Mouse (Mus musculus) liver, embryonic 16.5 days (tissue): ENCODE data around the gene Map3k15. TPM values are rescaled to one million over a fixed set of nuclear protein-coding genes. Genes with fewer than 3 reads are reported as not detected.

Source experiments
- ATAC-seq: fragments of 200-750 bp; cut with Nextera tagmentation; 2 replicates; pipeline ENCODE4 v1.8.0; 2017; ENCODE audit warnings: low read depth, mild to moderate bottlenecking, moderate number of reproducible peaks, moderate library complexity
- H3K27ac ChIP-seq: fragments of 300-500 bp; sonication (generic); 2 replicates; pipeline ENCODE4 v1.5.1; 2014; ENCODE audit warnings: mild to moderate bottlenecking, low read length
- H3K27me3 ChIP-seq: fragments of 300-500 bp; sonication (generic); 2 replicates; pipeline ENCODE4 v1.6.1; 2014; ENCODE audit warnings: low read depth, low read length, mixed read lengths; ENCODE audit not compliant: control insufficient read depth, insufficient read depth
- H3K36me3 ChIP-seq: fragments of 300-500 bp; sonication (generic); 2 replicates; pipeline ENCODE4 v1.6.1; 2014; ENCODE audit warnings: mild to moderate bottlenecking; ENCODE audit not compliant: control insufficient read depth, insufficient read depth
- H3K4me1 ChIP-seq: fragments of 300-500 bp; sonication (generic); 2 replicates; pipeline ENCODE4 v1.6.1; 2014; ENCODE audit warnings: low read depth, low read length, mixed read lengths; ENCODE audit not compliant: control insufficient read depth
- H3K4me2 ChIP-seq: fragments of 300-500 bp; sonication (generic); 2 replicates; pipeline ENCODE4 v1.6.1; 2014; ENCODE audit warnings: low read depth, low read length, mixed read lengths
- H3K4me3 ChIP-seq: fragments of 300-500 bp; sonication (generic); 2 replicates; pipeline ENCODE4 v1.5.1; 2014; ENCODE audit warnings: low read depth, mild to moderate bottlenecking, low read length
- H3K9ac ChIP-seq: fragments of 300-500 bp; sonication (generic); 2 replicates; pipeline ENCODE4 v1.6.1; 2014; ENCODE audit warnings: low read depth, low read length
- H3K9me3 ChIP-seq: fragments of 300-500 bp; sonication (generic); replicated peaks from 2 replicates; pipeline ENCODE4 v1.6.1; 2016; ENCODE audit warnings: low read length; ENCODE audit not compliant: control insufficient read depth
- whole genome bisulfite sequencing: fragments of 180-500 bp; shearing (Covaris S2); extraction: QIAGEN DNeasy Blood & Tissue Kit; methylation state at CpG from one replicate; pipeline ENCODE4 v1.1.7; 2014; ENCODE audit not compliant: insufficient replicate concordance; 5-methylcytosine and 5-hydroxymethylcytosine counted together
- polyA plus RNA-seq: library from polyadenylated mRNA; unstranded; fragments of >200 nt; fragmentation: Nextera tagmentation; extraction: Ambion mirVana; gene quantifications from 2 replicates; pipeline ENCODE4 v1.2.1, GENCODE M21; 2015

Gene Map3k15
- polyA plus RNA-seq, result 0.09 and 0.13 TPM in 2 replicates

- H3K4me3 ChIP-seq, result peak within 1 kb of the TSS; percentile 44
- 30% methylated on average over 57 of the region's 108 CpGs for WGBS
- no peaks in the 10 kb centered on the region for H3K36me3 ChIP-seq
Observed at GRCm38 (mm10) chrX:159988002-159988960, at the start of gene Map3k15. Gene Map3k15 (plus strand): TSS chrX:159988433.

DNA sequence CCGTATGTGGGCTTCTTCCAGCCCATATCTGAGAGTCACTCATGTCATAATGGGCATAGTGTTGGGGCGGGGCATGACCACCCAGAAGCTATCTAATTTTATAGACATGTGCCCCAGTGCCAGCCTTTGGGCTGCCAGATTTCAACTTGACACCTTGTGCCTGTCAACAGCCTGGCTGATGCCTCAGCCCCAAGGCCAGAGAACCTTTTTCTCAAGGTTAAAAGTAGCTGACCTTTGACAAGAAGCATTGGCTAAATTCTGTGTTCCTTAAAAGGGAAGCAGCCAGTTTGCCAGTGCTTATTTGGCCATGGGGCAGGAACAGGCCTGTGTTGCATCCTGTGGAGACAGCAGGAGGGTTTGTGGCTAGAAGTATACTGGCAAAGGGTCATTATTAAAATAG, 45.7 kb upstream of the Map3k15 start:
- 63% methylated on average over 2 of the region's 2 CpGs for WGBS
- Histone ChIP-seq H3K27ac (no peak overlapping the region), H3K4me2 (no peak overlapping the region), H3K4me3 (no peak overlapping the region), H3K36me3 (no peaks in the 10 kb centered on the region), H3K9me3 (no peaks in the 10 kb centered on the region), H3K27me3 (no peaks in the 10 kb centered on the region), H3K9ac (no peak overlapping the region), H3K4me1 (no peaks in the 10 kb centered on the region)
- no peak for ATAC-seq

More at GRCm38 (mm10) chrX:159988002-159988960, at the start of gene Map3k15:
- Histone ChIP-seq H3K27ac (no peak within 1 kb of the TSS), H3K4me1 (no peaks in the 10 kb centered on the region), H3K9me3 (no peaks in the 10 kb centered on the region), H3K27me3 (peaks cover 10% of the 10 kb centered on the region), H3K4me2 (peak within 1 kb of the TSS; percentile 63), H3K9ac (no peak within 1 kb of the TSS; the same call in 1 of the 2 replicates)
- ATAC-seq, result peak; percentile 78

DNA sequence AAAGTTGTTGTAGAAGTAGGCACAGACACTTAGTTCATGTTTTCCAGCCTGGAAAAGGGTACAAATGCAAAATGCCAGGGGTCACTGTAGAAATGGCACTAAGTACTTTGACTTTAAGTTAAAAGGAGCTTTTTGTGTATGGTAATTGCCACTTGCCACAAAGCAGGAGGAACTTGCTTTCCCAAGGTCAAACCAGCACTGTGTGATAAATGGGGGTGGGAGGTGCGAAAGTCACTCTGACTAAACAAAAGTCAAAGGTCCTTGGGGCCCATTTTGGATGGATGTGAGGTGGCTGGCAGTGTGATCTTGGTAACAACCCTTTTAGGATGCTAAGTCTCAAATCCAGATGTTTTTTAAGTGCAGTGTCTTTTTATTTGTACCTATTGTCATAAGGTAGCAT, 44.6 kb upstream of the Map3k15 start:
- no peak overlapping the region for H3K4me2 ChIP-seq
- ATAC-seq, result no peak
- 72% methylated on average over 1 of the region's 1 CpGs for WGBS
- H3K9me3 ChIP-seq, result no peaks in the 10 kb centered on the region
- H3K27ac ChIP-seq, result no peak overlapping the region
- H3K4me3 ChIP-seq, result no peak overlapping the region
- no peaks in the 10 kb centered on the region for H3K27me3 ChIP-seq
- no peaks in the 10 kb centered on the region for H3K4me1 ChIP-seq
- no peaks in the 10 kb centered on the region for H3K36me3 ChIP-seq
- H3K9ac ChIP-seq, result no peak overlapping the region

DNA sequence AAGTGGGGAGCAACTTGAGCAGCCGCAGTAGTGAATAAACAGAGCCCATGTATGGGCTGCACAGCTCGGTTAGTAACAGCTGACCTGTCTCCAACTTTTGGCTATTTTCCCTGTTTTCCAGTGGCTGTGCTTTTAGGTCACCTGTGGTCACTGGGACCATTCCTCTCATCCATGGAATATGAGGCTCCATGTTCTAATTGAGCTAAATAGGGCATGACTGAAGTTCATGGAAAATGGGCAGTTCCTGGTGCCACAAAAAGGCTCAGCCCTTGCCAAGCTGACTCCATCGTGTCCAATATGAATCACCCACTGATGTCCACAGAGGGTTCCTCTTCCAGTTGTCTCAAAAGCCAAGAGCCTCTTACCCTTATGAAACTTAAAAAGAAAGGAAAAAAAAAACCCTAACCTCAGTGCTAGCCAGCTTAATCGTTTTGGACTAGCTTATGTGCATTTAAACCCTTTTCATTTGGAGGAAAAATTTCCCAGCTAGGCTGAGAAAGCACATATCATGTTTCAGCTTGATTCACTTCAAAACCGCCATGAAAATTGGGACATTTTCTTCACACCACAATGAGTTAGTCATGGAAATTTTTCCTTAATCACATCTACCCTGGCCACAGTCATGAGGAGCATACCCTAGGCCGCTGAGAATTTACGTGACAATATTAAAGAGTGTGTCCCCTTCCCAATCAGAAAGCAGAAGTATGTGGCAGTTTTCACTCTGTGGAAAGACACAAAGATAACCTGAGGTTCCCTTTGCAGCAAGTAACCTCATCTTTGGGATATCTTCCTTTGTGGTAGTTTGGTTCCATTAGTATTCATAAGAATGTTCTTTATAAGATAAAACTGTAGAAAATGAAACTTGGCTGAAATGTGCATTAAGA, 34.4 kb upstream of the Map3k15 start:
- H3K27ac ChIP-seq, result no peak overlapping the region
- no peaks in the 10 kb centered on the region; the same call in 1 of the 2 replicates for H3K27me3 ChIP-seq
- H3K36me3 ChIP-seq, result no peaks in the 10 kb centered on the region
- H3K4me3 ChIP-seq, result no peak overlapping the region
- no peak overlapping the region for H3K4me2 ChIP-seq
- 63% methylated on average over 7 of the region's 7 CpGs for WGBS
- no peak overlapping the region for H3K9ac ChIP-seq
- H3K4me1 ChIP-seq, result no peaks in the 10 kb centered on the region
- no peaks in the 10 kb centered on the region for H3K9me3 ChIP-seq
- ATAC-seq, result no peak

- ATAC-seq, result no peak
- H3K27ac ChIP-seq, result no peak overlapping the region
- H3K9ac ChIP-seq, result no peak overlapping the region
- H3K9me3 ChIP-seq, result no peaks in the 10 kb centered on the region
- no peaks in the 10 kb centered on the region for H3K4me1 ChIP-seq
- H3K36me3 ChIP-seq, result no peaks in the 10 kb centered on the region
- no peak overlapping the region for H3K4me3 ChIP-seq
- 51% methylated on average over 4 of the region's 4 CpGs for WGBS
- no peaks in the 10 kb centered on the region; the same call in 1 of the 2 replicates for H3K27me3 ChIP-seq
- no peak overlapping the region for H3K4me2 ChIP-seq
Observed at GRCm38 (mm10) chrX:159954430-159954779, 33.8 kb upstream of the Map3k15 start.

DNA sequence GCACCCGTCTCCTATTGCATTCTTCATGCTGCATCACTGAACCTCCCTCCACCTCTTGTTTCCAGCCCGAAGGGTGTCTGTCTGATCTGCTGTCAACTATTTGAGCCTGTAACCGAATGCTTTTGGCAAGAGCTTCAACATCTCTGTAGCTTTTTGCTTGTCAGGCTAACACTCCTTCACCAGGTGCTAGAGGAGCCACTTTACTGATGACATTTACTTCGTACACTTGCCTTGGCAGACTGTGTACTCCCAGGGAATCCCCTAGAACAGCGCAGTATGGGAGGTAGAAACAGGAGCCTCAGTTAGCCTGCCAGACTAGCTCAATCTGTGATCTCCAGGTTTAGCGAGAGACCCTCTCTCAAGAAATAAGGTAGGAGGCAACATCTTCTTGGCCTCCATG, 32.8 kb upstream of the Map3k15 start:
- 66% methylated on average over 6 of the region's 6 CpGs for WGBS
- H3K27ac ChIP-seq, result no peak overlapping the region
- ATAC-seq, result no peak
- H3K4me3 ChIP-seq, result no peak overlapping the region
- H3K4me2 ChIP-seq, result no peak overlapping the region
- H3K9ac ChIP-seq, result no peak overlapping the region
- no peaks in the 10 kb centered on the region for H3K4me1 ChIP-seq
- no peaks in the 10 kb centered on the region for H3K27me3 ChIP-seq
- H3K36me3 ChIP-seq, result no peaks in the 10 kb centered on the region
- no peaks in the 10 kb centered on the region for H3K9me3 ChIP-seq

DNA sequence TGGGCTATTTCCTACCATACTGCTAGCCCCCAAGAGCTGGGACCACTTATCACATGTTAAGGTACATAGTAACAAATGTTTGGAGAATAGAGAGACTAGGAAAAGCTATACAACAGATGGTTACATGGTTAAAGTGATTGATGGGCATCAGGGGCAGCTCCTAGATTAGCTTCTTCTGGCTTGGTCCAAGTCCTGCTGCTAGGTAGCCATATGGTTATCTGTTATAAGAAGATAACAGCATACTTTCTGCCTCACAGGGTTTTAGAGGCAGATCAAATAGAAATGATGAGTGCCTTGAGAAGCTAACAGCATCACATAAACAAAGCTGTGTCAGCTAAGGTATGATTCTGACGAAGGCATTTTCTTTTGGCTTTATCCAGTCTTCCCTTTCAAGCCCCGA, 26.8 kb upstream of the Map3k15 start:
- Histone ChIP-seq H3K27ac (no peak overlapping the region), H3K4me1 (no peaks in the 10 kb centered on the region), H3K36me3 (no peaks in the 10 kb centered on the region), H3K4me2 (no peak overlapping the region), H3K9me3 (no peaks in the 10 kb centered on the region), H3K9ac (no peak overlapping the region), H3K27me3 (no peaks in the 10 kb centered on the region), H3K4me3 (no peak overlapping the region)
- 70% methylated on average over 2 of the region's 2 CpGs for WGBS
- no peak for ATAC-seq

- no peaks in the 10 kb centered on the region; the same call in 1 of the 2 replicates for H3K27me3 ChIP-seq
- H3K4me2 ChIP-seq, result no peak overlapping the region
- H3K4me1 ChIP-seq, result no peaks in the 10 kb centered on the region
- no peak for ATAC-seq
- H3K9me3 ChIP-seq, result no peaks in the 10 kb centered on the region
- H3K4me3 ChIP-seq, result no peak overlapping the region
- no peaks in the 10 kb centered on the region for H3K36me3 ChIP-seq
- WGBS, result 35% methylated on average over 4 of the region's 4 CpGs
- no peak overlapping the region for H3K9ac ChIP-seq
- H3K27ac ChIP-seq, result no peak overlapping the region
Observed at GRCm38 (mm10) chrX:159963273-159963672, 25.0 kb upstream of the Map3k15 start.
